Mouse (Mus musculus) urinary bladder, adult 2 months (tissue): Measurements from ENCODE around the gene Spata2. TPM values are rescaled to one million over a fixed set of nuclear protein-coding genes. Genes with fewer than 3 reads are reported as not detected.

ENCODE experiments used
- DNase-seq: peaks from one replicate; pipeline ENCODE4 v3.0.0; 2022; ENCODE audit warnings: low spot score
- polyA plus RNA-seq: library from polyadenylated mRNA; depleted of rRNA; stranded (reverse); fragments of >200 nt; gene quantifications from 2 replicates; pipeline ENCODE4 v1.2.3, GENCODE M21; 2012; rRNA removed

Spata2 gene
- polyA plus RNA-seq: 15.1 and 15.2 TPM in 2 replicates

GRCm38 (mm10) chr2:167492713-167493636 lies at the start of gene Spata2:
TSS of gene Spata2 (minus strand) at chr2:167492887.
- DNase-seq: peak; percentile 94

DNA sequence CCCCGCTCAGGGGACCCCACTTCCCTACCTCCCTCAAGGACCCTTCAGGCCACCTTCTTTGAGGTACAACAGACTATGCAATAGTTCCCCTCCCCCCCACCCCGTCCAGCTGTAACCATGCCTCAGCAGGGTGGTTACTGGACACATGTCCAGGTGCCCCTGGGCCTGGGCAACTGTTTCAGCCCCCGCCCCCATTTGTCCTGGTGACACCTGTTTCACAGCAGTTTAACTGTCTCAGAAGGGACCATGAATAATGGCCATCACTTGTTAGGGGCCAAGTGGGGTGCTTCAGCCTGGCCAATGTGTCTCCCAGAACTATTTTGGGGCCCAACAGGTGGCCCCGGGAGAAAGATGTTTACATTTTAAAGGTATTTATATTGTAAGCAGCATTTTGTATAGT lies 49.7 kb upstream of the Spata2 start:
- no peak for DNase-seq

GRCm38 (mm10) chr2:167541761-167542160 lies 49.1 kb upstream of the Spata2 start:
- no peak for DNase-seq

- no peak for DNase-seq
These were observed 48.6 kb upstream of the Spata2 start for GRCm38 (mm10) chr2:167541324-167541723.

GRCm38 (mm10) chr2:167540477-167541110 lies 47.9 kb upstream of the Spata2 start:
- DNase-seq: no peak

GRCm38 (mm10) chr2:167539536-167540476 lies 47.1 kb upstream of the Spata2 start:
- DNase-seq: no peak

DNA sequence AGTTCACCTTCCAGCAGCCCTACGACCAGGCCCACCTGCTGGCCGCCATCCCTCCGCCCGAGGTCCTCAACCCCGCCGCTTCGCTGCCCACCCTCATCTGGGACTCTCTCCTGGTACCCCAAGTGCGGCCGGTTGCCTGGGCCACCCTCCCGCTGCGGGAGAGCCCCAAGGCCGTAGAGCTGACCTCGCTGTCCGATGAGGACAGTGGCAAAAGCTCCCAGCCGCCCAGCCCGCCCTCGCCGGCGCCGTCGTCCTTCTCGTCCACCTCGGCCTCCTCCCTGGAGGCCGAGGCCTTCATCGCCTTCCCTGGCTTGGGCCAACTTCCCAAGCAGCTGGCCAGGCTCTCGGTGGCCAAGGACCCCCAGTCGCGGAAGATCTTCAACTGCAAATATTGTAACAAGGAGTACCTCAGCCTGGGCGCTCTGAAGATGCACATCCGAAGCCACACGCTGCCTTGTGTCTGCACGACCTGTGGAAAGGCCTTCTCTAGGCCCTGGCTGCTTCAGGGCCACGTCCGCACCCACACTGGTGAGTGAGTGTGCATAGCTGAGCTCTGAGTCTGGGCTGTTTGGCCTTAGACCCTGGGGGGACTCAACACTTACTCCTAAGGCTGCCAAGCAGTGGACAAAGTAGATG lies 46.1 kb upstream of the Spata2 start:
- no peak for DNase-seq

DNA sequence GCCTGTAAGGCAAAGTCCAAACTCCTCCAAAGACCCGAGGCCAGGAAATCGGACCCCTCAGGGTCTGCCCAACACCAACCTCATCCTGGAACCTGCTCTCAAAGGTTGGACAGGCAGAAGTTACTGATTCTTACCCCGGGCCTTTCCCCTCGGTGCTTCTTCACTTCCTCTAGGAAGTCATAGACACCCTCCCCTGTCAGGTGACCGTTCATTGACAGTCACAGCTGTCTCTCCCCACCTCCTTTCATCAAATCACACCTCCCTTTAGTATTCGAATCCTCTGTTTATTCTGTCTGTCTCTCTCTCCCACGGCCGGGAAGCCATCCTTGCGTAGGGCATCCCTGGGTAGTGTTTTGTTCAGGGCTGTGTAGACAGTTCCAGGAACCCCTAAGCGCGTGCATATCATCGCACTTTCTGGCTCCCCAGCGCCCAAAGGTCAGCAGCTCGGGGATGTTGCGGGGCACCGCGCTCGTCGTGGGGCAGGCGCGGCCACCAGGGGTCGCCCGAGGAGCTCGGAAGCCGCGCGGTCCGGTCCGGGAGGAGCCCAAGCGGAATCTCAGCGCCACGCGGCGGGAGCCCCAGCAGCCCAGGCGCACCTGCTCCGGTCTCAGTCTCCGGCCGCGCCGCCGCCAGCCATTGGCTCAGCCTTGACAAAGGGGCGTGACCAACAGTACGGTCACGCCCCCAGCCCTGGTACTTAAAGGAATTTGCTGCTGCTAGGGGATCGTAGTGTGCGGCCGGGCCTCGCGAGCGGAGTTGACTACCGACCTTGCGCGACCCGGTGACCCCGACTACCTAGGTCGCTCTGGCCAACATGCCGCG lies 45.0 kb upstream of the Spata2 start, which contains the start of gene Snai1:
Gene Snai1, plus strand, starts transcription at position 720 of the 822 bp plus-strand sequence.
- DNase-seq: peak; percentile 83

GRCm38 (mm10) chr2:167536320-167536945 lies 43.7 kb upstream of the Spata2 start:
- no peak for DNase-seq

- no peak for DNase-seq
These were observed 41.2 kb upstream of the Spata2 start for GRCm38 (mm10) chr2:167533880-167534279.

DNA sequence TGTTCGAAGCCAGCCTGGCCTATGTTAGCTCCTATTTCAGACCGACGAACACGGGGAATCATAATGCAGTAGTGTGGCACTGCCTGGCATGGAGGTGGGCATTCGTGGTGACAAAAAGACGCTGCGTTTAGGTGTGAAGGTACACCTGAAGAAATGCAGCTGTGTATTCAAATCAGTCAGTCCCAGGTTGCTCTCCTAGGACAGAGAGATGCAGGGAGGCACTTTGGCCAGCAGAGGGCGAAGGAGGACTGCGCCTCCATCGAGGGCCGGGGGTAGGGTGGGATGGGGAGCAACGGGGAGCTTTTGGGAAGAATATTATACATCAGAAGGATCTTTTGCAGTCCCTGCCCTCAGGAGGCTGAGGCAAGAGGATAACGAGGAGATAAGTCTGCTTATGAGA lies 39.4 kb upstream of the Spata2 start:
- no peak for DNase-seq

DNA sequence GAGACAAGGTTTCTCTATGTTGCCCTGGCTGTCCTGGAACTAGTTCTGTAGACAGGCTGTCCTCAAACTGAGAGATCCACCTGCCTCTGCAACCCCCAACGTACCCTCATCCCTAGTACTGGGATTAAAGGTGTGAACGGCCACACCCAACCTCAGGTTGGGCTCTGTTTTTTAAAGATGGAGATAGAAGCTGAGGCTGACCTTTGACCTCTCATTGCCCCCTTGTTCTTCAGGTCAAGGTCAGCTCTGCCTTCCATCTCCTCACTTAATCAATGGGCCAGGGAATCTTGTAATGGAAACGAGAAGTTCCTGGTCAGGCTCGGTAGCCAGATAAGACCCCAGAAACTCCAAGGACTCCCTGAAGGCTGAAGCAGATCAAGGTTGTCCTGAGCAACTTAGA lies 37.8 kb upstream of the Spata2 start:
- no peak for DNase-seq

DNA sequence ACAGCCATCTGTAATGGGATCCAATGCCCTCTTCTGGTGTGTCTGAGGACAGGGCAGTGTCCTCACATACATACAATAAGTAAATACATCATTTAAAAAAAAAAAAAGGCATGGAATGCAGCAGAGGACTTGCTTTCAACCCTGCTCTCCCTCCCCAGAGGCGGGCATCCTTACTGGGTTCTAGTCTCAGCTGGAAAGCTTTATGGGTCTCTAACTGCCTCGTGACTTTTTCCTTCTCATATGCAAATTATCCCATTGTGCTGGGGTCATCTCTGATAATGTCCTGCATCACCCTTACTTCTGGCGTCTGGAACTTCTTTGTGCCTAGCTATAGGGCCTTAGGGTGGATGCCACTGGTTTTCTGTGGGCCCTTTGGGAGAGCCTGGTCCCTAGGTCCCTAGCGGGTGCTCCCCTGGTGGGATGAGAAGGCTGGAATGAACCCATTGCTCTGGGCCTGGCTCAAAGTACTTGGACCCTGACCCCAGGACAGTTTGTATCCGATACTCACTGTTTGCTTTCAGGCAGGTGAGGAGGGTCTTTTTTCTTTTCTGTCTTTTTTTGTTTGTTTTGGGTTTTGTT lies 37.3 kb upstream of the Spata2 start:
- no peak for DNase-seq

DNA sequence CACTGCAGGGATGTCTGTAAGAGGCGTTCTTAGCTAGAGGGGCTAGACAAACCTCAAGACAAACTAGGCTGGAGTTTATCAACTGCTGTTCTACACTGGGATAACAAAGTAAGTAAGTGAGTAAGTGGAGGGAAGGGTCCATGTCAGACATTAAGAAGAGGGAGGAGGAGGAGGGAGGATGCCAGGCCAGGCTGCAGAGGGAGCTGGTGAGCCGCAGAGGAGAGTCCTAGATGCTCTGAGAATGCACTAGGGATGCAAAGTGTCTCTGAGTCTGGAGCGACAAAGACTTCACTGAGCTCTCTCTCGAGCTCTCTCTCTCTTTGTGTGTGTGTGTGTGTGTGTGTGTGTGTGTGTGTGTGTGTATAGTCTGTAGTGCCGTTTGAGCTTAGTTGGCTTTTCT lies 35.6 kb upstream of the Spata2 start:
- DNase-seq: no peak

DNA sequence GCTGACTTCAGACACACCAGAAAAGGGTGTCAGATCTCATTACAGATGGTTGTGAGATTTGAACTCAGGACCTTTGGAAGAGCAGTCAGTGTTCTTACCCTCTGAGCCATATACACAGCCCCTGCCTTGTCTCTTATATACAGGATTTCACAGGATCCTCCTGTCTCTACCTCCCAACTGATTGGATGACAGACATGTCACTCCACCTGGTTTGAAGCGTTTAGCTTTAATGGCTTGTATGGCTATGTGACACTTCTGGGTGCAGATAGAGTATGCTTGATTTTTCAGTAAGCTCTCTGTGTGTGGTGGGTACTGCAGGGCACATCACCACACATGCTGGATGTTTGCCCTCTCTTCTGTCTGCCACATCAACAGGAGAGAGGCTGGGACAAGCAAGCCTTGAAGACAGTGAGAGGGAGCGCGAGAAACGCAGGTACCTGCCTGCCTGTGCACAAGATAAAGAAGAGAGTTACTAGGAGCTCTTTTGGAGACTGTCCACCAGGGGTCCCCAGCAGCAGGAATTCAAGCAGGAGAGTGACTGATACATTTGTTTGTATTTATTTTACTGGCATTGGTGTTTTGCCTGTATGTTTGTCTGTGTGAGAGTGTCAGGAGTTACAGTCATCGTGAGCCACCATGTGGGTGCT lies 27.0 kb upstream of the Spata2 start:
- no peak for DNase-seq

GRCm38 (mm10) chr2:167515688-167516087 lies 23.0 kb upstream of the Spata2 start:
- DNase-seq: no peak

DNA sequence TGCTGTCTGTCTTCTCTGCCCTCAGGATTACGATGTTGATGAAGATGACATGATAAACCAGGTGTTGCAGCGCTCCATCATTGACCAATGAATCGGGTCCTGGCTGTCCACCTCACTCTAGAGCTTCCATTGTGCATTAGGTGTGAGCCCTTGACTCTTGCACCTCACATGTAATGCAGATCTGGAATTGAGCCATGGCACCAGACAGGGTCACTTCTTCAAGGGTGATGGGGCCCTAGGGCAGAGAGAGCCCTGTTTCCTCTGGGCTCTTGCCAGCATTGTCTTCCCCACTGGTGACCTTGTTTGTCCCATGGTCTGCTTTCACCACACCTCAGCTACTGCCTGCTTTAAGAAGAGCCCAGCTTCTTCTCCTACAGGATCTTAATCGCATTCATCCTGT lies 22.0 kb upstream of the Spata2 start:
- no peak for DNase-seq

DNA sequence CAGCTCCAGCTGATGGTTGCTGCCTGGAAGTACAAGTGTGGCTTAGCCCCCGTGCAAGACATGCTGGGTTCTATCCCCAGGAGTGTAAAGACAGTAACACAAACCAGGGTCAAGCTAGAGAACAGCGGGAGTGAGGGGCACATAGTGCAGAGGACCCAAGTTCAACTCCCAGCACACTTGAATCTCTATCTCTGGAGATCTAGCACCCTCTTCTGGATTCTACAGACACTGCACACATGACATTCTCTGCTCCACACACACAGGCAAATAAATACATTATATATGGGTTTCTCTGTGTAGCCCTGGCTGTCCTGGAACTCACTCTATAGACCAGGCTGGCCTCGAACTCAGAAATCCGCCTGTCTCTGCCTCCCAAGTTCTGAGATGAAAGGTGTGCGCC lies 20.3 kb upstream of the Spata2 start:
- DNase-seq: no peak

GRCm38 (mm10) chr2:167512365-167512764 lies 19.7 kb upstream of the Spata2 start:
- no peak for DNase-seq
